ENCODE assay signal across 8 mouse cellular contexts in genomic region chr1:87041119-87041518, GRCm38 (mm10). TPM values are rescaled to one million over a fixed set of nuclear protein-coding genes. Genes with fewer than 3 reads are reported as not detected.
DNase-seq lines count a peak whose midpoint lies in the region; ATAC-seq and TF ChIP-seq lines count a peak whose summit lies in the region.

No protein-coding gene starts in this region.

- no peak overlapping the region for H3K9ac ChIP-seq in intestine, postnatal 0 days (ENCODE audit: low read depth, low read length)
- H3K9ac ChIP-seq in liver, embryonic 13.5 days, result no peak overlapping the region
- no peak overlapping the region for H3K9ac ChIP-seq in neural tube, embryonic 15.5 days (replicated peaks)

- H3K27ac ChIP-seq in intestine, postnatal 0 days (ENCODE audit: low read depth, low read length), result no peak overlapping the region
- H3K27ac ChIP-seq in liver, embryonic 13.5 days, result no peak overlapping the region
- H3K27ac ChIP-seq in neural tube, embryonic 15.5 days (replicated peaks), result 0 out of 2 replicates have a peak overlapping the region, but pooled peaks have one; percentile 13

- ATAC-seq in intestine, postnatal 0 days, result 0 out of 2 replicates have a peak, but pooled peaks have one; percentile 27
- ATAC-seq in liver, embryonic 13.5 days (ENCODE audit: low read depth), result no peak
- ATAC-seq in neural tube, embryonic 15.5 days (ENCODE audit: low FRiP score), result no peak

- no peaks in the 10 kb centered on the region for H3K9me3 ChIP-seq in intestine, postnatal 0 days (ENCODE audit: control insufficient read depth)
- no peaks in the 10 kb centered on the region for H3K9me3 ChIP-seq in liver, embryonic 13.5 days (replicated peaks)
- no peaks in the 10 kb centered on the region for H3K9me3 ChIP-seq in neural tube, embryonic 15.5 days (replicated peaks)

- WGBS in intestine, postnatal 0 days, result 9% methylated on average over 3 of the region's 3 CpGs
- WGBS in liver, embryonic 13.5 days (ENCODE audit: insufficient replicate concordance), result 21% methylated on average over 3 of the region's 3 CpGs
- 19% methylated on average over 3 of the region's 3 CpGs for WGBS in neural tube, embryonic 15.5 days

- H3K36me3 ChIP-seq in intestine, postnatal 0 days (ENCODE audit: control insufficient read depth, insufficient read depth), result no peaks in the 10 kb centered on the region; the same call in 1 of the 2 replicates
- H3K36me3 ChIP-seq in liver, embryonic 13.5 days, result no peaks in the 10 kb centered on the region
- H3K36me3 ChIP-seq in neural tube, embryonic 15.5 days, result peaks cover 3% of the 10 kb centered on the region; the same call in 1 of the 2 replicates

- H3K4me2 ChIP-seq in intestine, postnatal 0 days (replicated peaks; ENCODE audit: low read depth), result no peak overlapping the region
- no peak overlapping the region for H3K4me2 ChIP-seq in liver, embryonic 13.5 days
- no peak overlapping the region for H3K4me2 ChIP-seq in neural tube, embryonic 15.5 days

- TF ChIP-seq CTCF in intestine, postnatal 0 days (IDR thresholded peaks at IDR 0.05; ENCODE audit: low read depth), result peak; percentile 84

- H3K4me3 ChIP-seq in intestine, postnatal 0 days (ENCODE audit: low read depth, low read length), result no peak overlapping the region
- no peak overlapping the region for H3K4me3 ChIP-seq in liver, embryonic 13.5 days (replicated peaks)
- H3K4me3 ChIP-seq in neural tube, embryonic 15.5 days (replicated peaks), result no peak overlapping the region

- H3K27me3 ChIP-seq in intestine, postnatal 0 days (replicated peaks; ENCODE audit: control insufficient read depth, insufficient read depth, low read length), result no peaks in the 10 kb centered on the region
- no peaks in the 10 kb centered on the region for H3K27me3 ChIP-seq in liver, embryonic 13.5 days
- no peaks in the 10 kb centered on the region for H3K27me3 ChIP-seq in neural tube, embryonic 15.5 days (replicated peaks)

- H3K4me1 ChIP-seq in intestine, postnatal 0 days (replicated peaks; ENCODE audit: control insufficient read depth, insufficient read depth, low read length), result peaks cover under 1% of the 10 kb centered on the region; the same call in 1 of the 2 replicates
- H3K4me1 ChIP-seq in liver, embryonic 13.5 days (replicated peaks), result peaks cover 1% of the 10 kb centered on the region; the same call in 1 of the 2 replicates
- H3K4me1 ChIP-seq in neural tube, embryonic 15.5 days, result peaks cover 11% of the 10 kb centered on the region

- DNase-seq in layer of hippocampus, adult 11-12 months (ENCODE audit: low spot score), result peak; percentile 73
- no peak for DNase-seq in layer of hippocampus, adult 9-11 months
- peak; percentile 50 for DNase-seq in cerebellum, adult 8-10 months
- peak; percentile 59 to 64 for DNase-seq in frontal cortex, postnatal 25 days (ENCODE audit: low spot score in 2 of 2)
- peak; percentile 34 for DNase-seq in liver, embryonic 13.5 days
- DNase-seq in thymus, postnatal 10 days (ENCODE audit: low spot score in 2 of 2), result peak; percentile 13 to 69

RNA-seq across cellular contexts. Expression of gene Alppl2, which starts 48.6 kb away (rescaled TPM):
- not detected in 2 replicates for polyA plus RNA-seq in intestine, postnatal 0 days (2015; fragmentation: Nextera tagmentation; extraction: Ambion mirVana)
- polyA plus RNA-seq in liver, embryonic 13.5 days (2015; fragmentation: Nextera tagmentation; extraction: Ambion mirVana), result not detected in 2 replicates
- polyA plus RNA-seq in neural tube, embryonic 15.5 days (2015; fragmentation: Nextera tagmentation; extraction: Ambion mirVana), result not detected in 2 replicates
